Mouse (Mus musculus): ENCODE measurements around the gene Manbal.
"Not testable (repeated sequence)": the region's sequence is repeated elsewhere in the genome, so short reads cannot be mapped to it uniquely, and the experiment has no call there.

The Manbal gene

GRCm38 (mm10) chr2:157367991-157368390 is 597 bp downstream of the Manbal start:
- no peak for DNase-seq (ENCODE audit: low spot score)

GRCm38 (mm10) chr2:157371696-157372095 is 4.3 kb downstream of the Manbal start:
- DNase-seq (ENCODE audit: low spot score): no peak

- DNase-seq (ENCODE audit: low spot score): peak; percentile 75
Measured at GRCm38 (mm10) chr2:157373681-157374080, 6.3 kb downstream of the Manbal start.

- DNase-seq (ENCODE audit: low spot score): no peak
Measured at GRCm38 (mm10) chr2:157375051-157375450, 7.7 kb downstream of the Manbal start.

- DNase-seq (ENCODE audit: low spot score): no peak
Measured at GRCm38 (mm10) chr2:157375794-157376757, 8.7 kb downstream of the Manbal start.

GRCm38 (mm10) chr2:157376995-157377394 is 9.6 kb downstream of the Manbal start:
- DNase-seq (ENCODE audit: low spot score): no peak

- no peak for DNase-seq (ENCODE audit: low spot score)
Measured at GRCm38 (mm10) chr2:157384836-157385235, 17.4 kb downstream of the Manbal start.

GRCm38 (mm10) chr2:157388901-157389590 is 21.7 kb downstream of the Manbal start:
- not testable (repeated sequence) for DNase-seq (ENCODE audit: low spot score)

- DNase-seq (ENCODE audit: low spot score): no peak
Measured at GRCm38 (mm10) chr2:157389591-157389921, 22.2 kb downstream of the Manbal start.

- DNase-seq (ENCODE audit: low spot score): no peak
Measured at GRCm38 (mm10) chr2:157392331-157392730, 24.9 kb downstream of the Manbal start.

GRCm38 (mm10) chr2:157393549-157393948 is 26.2 kb downstream of the Manbal start:
- no peak for DNase-seq (ENCODE audit: low spot score)

- DNase-seq (ENCODE audit: low spot score): peak; percentile 85
Measured at GRCm38 (mm10) chr2:157394868-157395267, 27.5 kb downstream of the Manbal start.

GRCm38 (mm10) chr2:157395371-157395770 is 28.0 kb downstream of the Manbal start:
- no peak for DNase-seq (ENCODE audit: low spot score)

- DNase-seq (ENCODE audit: low spot score): no peak
Measured at GRCm38 (mm10) chr2:157395960-157396359, 28.6 kb downstream of the Manbal start.

- no peak for DNase-seq (ENCODE audit: low spot score)
Measured at GRCm38 (mm10) chr2:157397376-157397775, 30.0 kb downstream of the Manbal start.

GRCm38 (mm10) chr2:157398539-157398938 is 31.1 kb downstream of the Manbal start:
- no peak for DNase-seq (ENCODE audit: low spot score)

GRCm38 (mm10) chr2:157399797-157400196 is 32.4 kb downstream of the Manbal start:
- DNase-seq (ENCODE audit: low spot score): no peak

- DNase-seq (ENCODE audit: low spot score): no peak
Measured at GRCm38 (mm10) chr2:157400491-157400890, 33.1 kb downstream of the Manbal start.

GRCm38 (mm10) chr2:157401261-157401660 is 33.9 kb downstream of the Manbal start:
- no peak for DNase-seq (ENCODE audit: low spot score)

GRCm38 (mm10) chr2:157407596-157407995 is 40.2 kb downstream of the Manbal start:
- DNase-seq (ENCODE audit: low spot score): peak; percentile 76

GRCm38 (mm10) chr2:157409793-157410533 is 42.6 kb downstream of the Manbal start:
- no peak for DNase-seq (ENCODE audit: low spot score)

- DNase-seq (ENCODE audit: low spot score): peak; percentile 53
Measured at GRCm38 (mm10) chr2:157411151-157411693, 43.8 kb downstream of the Manbal start.
